Mouse (Mus musculus): ENCODE data around the gene 1110051M20Rik. TPM values are rescaled to one million over a fixed set of nuclear protein-coding genes. Genes with fewer than 3 reads are reported as not detected.

The 1110051M20Rik gene
- total RNA-seq, 2 experiments from 2014 or later, result 7.0 to 14.0 TPM

GRCm38 (mm10) chr2:91458673-91459391 lies 14.3 kb upstream of the 1110051M20Rik start:
- DNase-seq (ENCODE audit: low spot score), result no peak
- intact Hi-C loops (cut with DNase I), result loop anchor here (2.0 kb wide), 1 partner anchor 22 kb away; no protein-coding TSS in a partner anchor

GRCm38 (mm10) chr2:91458252-91458672 lies 13.8 kb upstream of the 1110051M20Rik start:
- intact Hi-C loops (cut with DNase I), result loop anchor here (2.0 kb wide), 1 partner anchor 23 kb away; no protein-coding TSS in a partner anchor
- DNase-seq (ENCODE audit: low spot score), result no peak

GRCm38 (mm10) chr2:91457656-91458251 lies 13.2 kb upstream of the 1110051M20Rik start:
- no peak for DNase-seq (ENCODE audit: low spot score)
- intact Hi-C loops (cut with DNase I), result loop anchor here (2.0 kb wide), 1 partner anchor 23 kb away; no protein-coding TSS in a partner anchor

GRCm38 (mm10) chr2:91457259-91457655 lies 12.8 kb upstream of the 1110051M20Rik start, which contains the start of gene Lrp4:
Lrp4 (plus strand) TSS chr2:91457511.
- DNase-seq (ENCODE audit: low spot score), result peak; percentile 52
- intact Hi-C loops (cut with DNase I), result no loop called here

GRCm38 (mm10) chr2:91456491-91457100 lies 12.1 kb upstream of the 1110051M20Rik start:
- no peak for DNase-seq (ENCODE audit: low spot score)
- intact Hi-C loops (cut with DNase I), result no loop called here

- DNase-seq (ENCODE audit: low spot score), result no peak
Measured at GRCm38 (mm10) chr2:91455826-91456225, 11.3 kb upstream of the 1110051M20Rik start.

GRCm38 (mm10) chr2:91454434-91454833 lies 9.9 kb upstream of the 1110051M20Rik start:
- no peak for DNase-seq (ENCODE audit: low spot score)
- intact Hi-C loops (cut with DNase I), result no loop called here

More at GRCm38 (mm10) chr2:91455826-91456225, 11.3 kb upstream of the 1110051M20Rik start:
- intact Hi-C loops (cut with DNase I), result no loop called here

- DNase-seq (ENCODE audit: low spot score), result no peak
- intact Hi-C loops (cut with DNase I), result no loop called here
Measured at GRCm38 (mm10) chr2:91453231-91454075, 8.9 kb upstream of the 1110051M20Rik start.

GRCm38 (mm10) chr2:91452658-91453057 lies 8.2 kb upstream of the 1110051M20Rik start:
- intact Hi-C loops (cut with DNase I), result no loop called here
- DNase-seq (ENCODE audit: low spot score), result no peak

- no peak for DNase-seq (ENCODE audit: low spot score)
- intact Hi-C loops (cut with DNase I), result no loop called here
Measured at GRCm38 (mm10) chr2:91450316-91450715, 5.8 kb upstream of the 1110051M20Rik start.

- DNase-seq (ENCODE audit: low spot score), result no peak
- intact Hi-C loops (cut with DNase I), result no loop called here
Measured at GRCm38 (mm10) chr2:91449662-91450061, 5.2 kb upstream of the 1110051M20Rik start.

GRCm38 (mm10) chr2:91442241-91442640 lies 2.3 kb downstream of the 1110051M20Rik start:
- intact Hi-C loops (cut with DNase I), result no loop called here
- no peak for DNase-seq (ENCODE audit: low spot score)

- intact Hi-C loops (cut with DNase I), result no loop called here
Measured at GRCm38 (mm10) chr2:91441715-91442114, 2.8 kb downstream of the 1110051M20Rik start.

GRCm38 (mm10) chr2:91440686-91441085 lies 3.8 kb downstream of the 1110051M20Rik start:
- intact Hi-C loops (cut with DNase I), result no loop called here
- DNase-seq (ENCODE audit: low spot score), result no peak

More at GRCm38 (mm10) chr2:91441715-91442114, 2.8 kb downstream of the 1110051M20Rik start:
- no peak for DNase-seq (ENCODE audit: low spot score)

GRCm38 (mm10) chr2:91439876-91440275 lies 4.6 kb downstream of the 1110051M20Rik start:
- intact Hi-C loops (cut with DNase I), result no loop called here
- DNase-seq (ENCODE audit: low spot score), result no peak

- intact Hi-C loops (cut with DNase I), result no loop called here
- no peak for DNase-seq (ENCODE audit: low spot score)
Measured at GRCm38 (mm10) chr2:91439271-91439670, 5.2 kb downstream of the 1110051M20Rik start.

GRCm38 (mm10) chr2:91437116-91437815 lies 7.2 kb downstream of the 1110051M20Rik start:
- intact Hi-C loops (cut with DNase I), result no loop called here
- no peak for DNase-seq (ENCODE audit: low spot score)

- intact Hi-C loops (cut with DNase I), result no loop called here
- DNase-seq (ENCODE audit: low spot score), result no peak
Measured at GRCm38 (mm10) chr2:91436713-91437112, 7.8 kb downstream of the 1110051M20Rik start.

- intact Hi-C loops (cut with DNase I), result no loop called here
- no peak for DNase-seq (ENCODE audit: low spot score)
Measured at GRCm38 (mm10) chr2:91430600-91430919, 13.9 kb downstream of the 1110051M20Rik start.

Measured in heart, postnatal 25 days (tissue).